15 mouse cellular contexts compared by ENCODE assay signal in genomic region chr16:90042874-90043273, GRCm38 (mm10).
DNase-seq lines count a peak whose midpoint lies in the region; ATAC-seq and TF ChIP-seq lines count a peak whose summit lies in the region.
"Had no signal": no experiment of that assay in that cellular context is flagged by ENCODE, and none has a peak within 500 bp of the region (broad histone marks: within the 10 kb centered on the region; RNA-seq: fewer than 3 reads in every experiment).

No protein-coding gene starts in this region.

- DNase-seq in frontal cortex, postnatal 36 days (ENCODE audit: low spot score in 2 of 2): peak; percentile 21 to 35
- no peak for DNase-seq in frontal cortex, postnatal 14 days (ENCODE audit: low spot score in 2 of 2)
- no peak for DNase-seq in midbrain, postnatal 0 days (ENCODE audit: low spot score)
- peak; percentile 28 to 43 for DNase-seq in layer of hippocampus, adult 8-10 months (ENCODE audit: low spot score in 2 of 2)
- DNase-seq in embryo, embryonic 9.5 days (ENCODE audit: extremely low spot score): no peak
- DNase-seq: adrenal gland, postnatal 36 days; cerebellum, adult 2 months; kidney, postnatal 36 days had no signal

- H3K27me3 ChIP-seq in midbrain, postnatal 0 days (ENCODE audit: insufficient read depth, low read length): no peaks in the 10 kb centered on the region
- no peaks in the 10 kb centered on the region for H3K27me3 ChIP-seq in midbrain, embryonic 15.5 days (replicated peaks)
- H3K27me3 ChIP-seq in hindbrain, embryonic 13.5 days: no peaks in the 10 kb centered on the region
- H3K27me3 ChIP-seq: embryonic facial prominence, embryonic 13.5 days; heart, embryonic 13.5 days had no signal

- H3K9ac ChIP-seq in midbrain, postnatal 0 days (replicated peaks; ENCODE audit: low read length, poor library complexity, severe bottlenecking): no peak overlapping the region
- no peak overlapping the region for H3K9ac ChIP-seq in midbrain, embryonic 15.5 days
- no peak overlapping the region for H3K9ac ChIP-seq in hindbrain, embryonic 13.5 days
- H3K9ac ChIP-seq: embryonic facial prominence, embryonic 13.5 days; heart, embryonic 13.5 days had no signal

- TF ChIP-seq CTCF in midbrain, postnatal 0 days (IDR thresholded peaks at IDR 0.05): no peak

- no peaks in the 10 kb centered on the region for H3K36me3 ChIP-seq in midbrain, postnatal 0 days (ENCODE audit: insufficient read depth, low read length)
- H3K36me3 ChIP-seq in midbrain, embryonic 15.5 days (replicated peaks): no peaks in the 10 kb centered on the region
- H3K36me3 ChIP-seq in hindbrain, embryonic 13.5 days: no peaks in the 10 kb centered on the region
- H3K36me3 ChIP-seq: embryonic facial prominence, embryonic 13.5 days; heart, embryonic 13.5 days had no signal

- H3K4me3 ChIP-seq in midbrain, postnatal 0 days (ENCODE audit: low read depth, low read length): no peak overlapping the region
- no peak overlapping the region for H3K4me3 ChIP-seq in midbrain, embryonic 15.5 days
- H3K4me3 ChIP-seq in hindbrain, embryonic 13.5 days: no peak overlapping the region
- H3K4me3 ChIP-seq: embryonic facial prominence, embryonic 13.5 days; heart, embryonic 13.5 days had no signal

- no peak overlapping the region for H3K4me2 ChIP-seq in midbrain, postnatal 0 days (ENCODE audit: low read depth, low read length, poor library complexity, severe bottlenecking)
- H3K4me2 ChIP-seq in midbrain, embryonic 15.5 days: no peak overlapping the region
- no peak overlapping the region for H3K4me2 ChIP-seq in hindbrain, embryonic 13.5 days
- H3K4me2 ChIP-seq: embryonic facial prominence, embryonic 13.5 days; midbrain, embryonic 11.5 days had no signal

- peaks cover 5% of the 10 kb centered on the region; the same call in 1 of the 2 replicates for H3K4me1 ChIP-seq in midbrain, postnatal 0 days (ENCODE audit: insufficient read depth, low read length)
- H3K4me1 ChIP-seq in midbrain, embryonic 15.5 days: peaks cover 21% of the 10 kb centered on the region
- H3K4me1 ChIP-seq in hindbrain, embryonic 13.5 days (replicated peaks): peaks cover 28% of the 10 kb centered on the region

- 84% methylated on average over 10 of the region's 10 CpGs for WGBS in midbrain, postnatal 0 days
- WGBS in midbrain, embryonic 15.5 days: 87% methylated on average over 10 of the region's 10 CpGs
- WGBS in hindbrain, embryonic 13.5 days: 90% methylated on average over 10 of the region's 10 CpGs

- no peaks in the 10 kb centered on the region for H3K9me3 ChIP-seq in midbrain, postnatal 0 days (ENCODE audit: low read length)
- H3K9me3 ChIP-seq in midbrain, embryonic 15.5 days: no peaks in the 10 kb centered on the region
- H3K9me3 ChIP-seq in hindbrain, embryonic 13.5 days: no peaks in the 10 kb centered on the region
- H3K9me3 ChIP-seq: embryonic facial prominence, embryonic 13.5 days; heart, embryonic 13.5 days had no signal

- ATAC-seq in midbrain, postnatal 0 days (ENCODE audit: low FRiP score): 0 out of 2 replicates have a peak, but pooled peaks have one; percentile 52
- no peak; the same call in 1 of the 2 replicates for ATAC-seq in midbrain, embryonic 15.5 days (replicated peaks)
- peak; percentile 37 for ATAC-seq in megakaryocyte progenitor cell, adult 5-6 weeks (replicated peaks; ENCODE audit: poor library complexity)
- no peak for ATAC-seq in hindbrain, embryonic 13.5 days (ENCODE audit: low FRiP score)
- ATAC-seq: hindbrain, embryonic 16.5 days had no signal

- no peak overlapping the region for H3K27ac ChIP-seq in midbrain, postnatal 0 days (ENCODE audit: low read depth, low read length)
- H3K27ac ChIP-seq in midbrain, embryonic 15.5 days: no peak overlapping the region
- H3K27ac ChIP-seq in hindbrain, embryonic 13.5 days: no peak overlapping the region
- H3K27ac ChIP-seq: embryonic facial prominence, embryonic 13.5 days; heart, embryonic 13.5 days had no signal

Comparison
In these comparisons a context has a peak if more than half of its experiments do, and no peak if none do; other contexts are left out.
1. DNase-seq: peak in frontal cortex, postnatal 36 days (2 of 2) and layer of hippocampus, adult 8-10 months (2 of 2); none in frontal cortex, postnatal 14 days (0 of 2), midbrain, postnatal 0 days (single experiment) and embryo, embryonic 9.5 days (single experiment).
2. ATAC-seq: peak in midbrain, postnatal 0 days (single experiment) and megakaryocyte progenitor cell, adult 5-6 weeks (single experiment); none in midbrain, embryonic 15.5 days (single experiment) and hindbrain, embryonic 13.5 days (single experiment).